Mouse (Mus musculus) MEL (cell line): Measurements from ENCODE around the gene Ranbp3l. TPM values are rescaled to one million over a fixed set of nuclear protein-coding genes. Genes with fewer than 3 reads are reported as not detected.

ENCODE experiments used
- DNase-seq: peaks from one replicate; pipeline ENCODE4 v3.0.0; 2011; ENCODE audit warnings: low read depth, low spot score
- H3K27ac ChIP-seq: 2 replicates; pipeline ENCODE4 v1.5.1; 2012; ENCODE audit warnings: low read depth, mild to moderate bottlenecking, control low read depth, low read length, moderate library complexity; ENCODE audit not compliant: control insufficient read depth
- H3K27me3 ChIP-seq, 2 experiments: fragments of 150-350 bp in 1 of 2; sonication (generic) in 1 of 2; 2 replicates each; pipeline ENCODE4 v1.6.1; 2012; ENCODE audit warnings: low read length in 2 of 2, mild to moderate bottlenecking in 2 of 2, improper control_type of control experiment in 1 of 2, moderate library complexity in 1 of 2; ENCODE audit not compliant: insufficient read depth in 2 of 2, control insufficient read depth in 1 of 2
- H3K36me3 ChIP-seq, 2 experiments: 2 replicates each; pipeline ENCODE4 v1.6.1; 2012 to 2014; ENCODE audit warnings: low read length in 2 of 2, improper control_type of control experiment in 1 of 2, inconsistent platforms in 1 of 2, mild to moderate bottlenecking in 1 of 2; ENCODE audit not compliant: insufficient read depth in 2 of 2, control insufficient read depth in 1 of 2
- H3K4me1 ChIP-seq, 2 experiments: fragments of 150-350 bp in 1 of 2; sonication (generic) in 1 of 2; 2 replicates each; pipeline ENCODE4 v1.6.1; 2012; ENCODE audit warnings: low read length in 2 of 2, improper control_type of control experiment in 1 of 2, mild to moderate bottlenecking in 1 of 2; ENCODE audit not compliant: insufficient read depth in 2 of 2, control insufficient read depth in 1 of 2
- H3K4me3 ChIP-seq, 2 experiments: fragments of 150-350 bp in 1 of 2; sonication (generic) in 1 of 2; 2 replicates each; pipeline ENCODE4 v1.5.1; 2012; ENCODE audit warnings: low read depth in 2 of 2, low read length in 2 of 2, mild to moderate bottlenecking in 2 of 2, moderate library complexity in 2 of 2, control low read depth in 1 of 2, improper control_type of control experiment in 1 of 2; ENCODE audit not compliant: control insufficient read depth in 1 of 2, insufficient read depth in 1 of 2
- H3K79me2 ChIP-seq: 2 replicates; pipeline ENCODE4 v1.6.1; 2012; ENCODE audit warnings: mild to moderate bottlenecking, low read length, moderate library complexity; ENCODE audit not compliant: control insufficient read depth, poor library complexity, insufficient read depth
- H3K9ac ChIP-seq: 2 replicates; pipeline ENCODE4 v1.6.1; 2012; ENCODE audit warnings: low read depth, mild to moderate bottlenecking, control low read depth, low read length, moderate library complexity; ENCODE audit not compliant: control insufficient read depth, poor library complexity, severe bottlenecking
- H3K9me3 ChIP-seq: fragments of 150-350 bp; sonication (generic); replicated peaks from 2 replicates; pipeline ENCODE4 v1.6.1; 2012; ENCODE audit warnings: mild to moderate bottlenecking, low read length, improper control_type of control experiment, moderate library complexity; ENCODE audit not compliant: insufficient read depth
- BHLHE40 ChIP-seq: IDR thresholded peaks from 2 replicates; pipeline ENCODE4 v1.6.1; 2012; ENCODE audit warnings: low read depth, mild to moderate bottlenecking, inconsistent platforms, low read length, improper control_type of control experiment, borderline replicate concordance
- CHD1 ChIP-seq: IDR thresholded peaks from 2 replicates; pipeline ENCODE4 v1.6.1; 2012; ENCODE audit warnings: low read depth, mild to moderate bottlenecking, inconsistent platforms, low read length, improper control_type of control experiment
- CHD2 ChIP-seq: IDR thresholded peaks from 2 replicates; pipeline ENCODE4 v1.6.1; 2011; ENCODE audit warnings: low read length, improper control_type of control experiment
- CTCF ChIP-seq, 3 experiments: IDR thresholded peaks in 2 of 3; conservative IDR thresholded peaks in 1 of 3; 2 replicates each; pipeline ENCODE4 v1.5.1; 2011 to 2012; ENCODE audit warnings: low read length in 3 of 3, low read depth in 2 of 3, mild to moderate bottlenecking in 2 of 3, improper control_type of control experiment in 1 of 3, inconsistent platforms in 1 of 3, mixed read lengths in 1 of 3, moderate library complexity in 1 of 3; ENCODE audit not compliant: control insufficient read depth in 1 of 3, insufficient read depth in 1 of 3, poor library complexity in 1 of 3, severe bottlenecking in 1 of 3
- E2F4 ChIP-seq: IDR thresholded peaks from 2 replicates; pipeline ENCODE4 v1.6.1; 2011; ENCODE audit warnings: low read depth, low read length, improper control_type of control experiment, borderline replicate concordance
- ELF1 ChIP-seq: IDR thresholded peaks from 2 replicates; pipeline ENCODE4 v1.6.1; 2014; ENCODE audit warnings: low read depth, mild to moderate bottlenecking, inconsistent platforms, low read length, improper control_type of control experiment, moderate library complexity
- GABPA ChIP-seq: IDR thresholded peaks from 2 replicates; pipeline ENCODE4 v1.6.1; 2012; ENCODE audit warnings: low read depth, mild to moderate bottlenecking, inconsistent platforms, low read length, improper control_type of control experiment, moderate library complexity
- GATA1 ChIP-seq: IDR thresholded peaks from 2 replicates; pipeline ENCODE4 v1.6.1; 2011; ENCODE audit warnings: low read depth, low read length, improper control_type of control experiment
- KAT2A ChIP-seq: conservative IDR thresholded peaks from 2 replicates; pipeline ENCODE4 v1.6.1; 2012; ENCODE audit warnings: low read depth, low read length, improper control_type of control experiment, inconsistent platforms
- MAFK ChIP-seq: IDR thresholded peaks from 2 replicates; pipeline ENCODE4 v1.6.1; 2011; ENCODE audit warnings: low read depth, mild to moderate bottlenecking, low read length, improper control_type of control experiment, borderline replicate concordance
- MAX ChIP-seq: IDR thresholded peaks from 2 replicates; pipeline ENCODE4 v1.6.1; 2011; ENCODE audit warnings: low read length, improper control_type of control experiment
- MAZ ChIP-seq: IDR thresholded peaks from 2 replicates; pipeline ENCODE4 v1.6.1; 2012; ENCODE audit warnings: low read depth, mild to moderate bottlenecking, inconsistent platforms, low read length, improper control_type of control experiment
- MYB ChIP-seq: IDR thresholded peaks from 2 replicates; pipeline ENCODE4 v1.6.1; 2011; ENCODE audit warnings: mild to moderate bottlenecking, low read depth, low read length, improper control_type of control experiment
- MYC ChIP-seq: IDR thresholded peaks from 2 replicates; pipeline ENCODE4 v1.6.1; 2011; ENCODE audit warnings: low read depth, mild to moderate bottlenecking, low read length, improper control_type of control experiment, moderate library complexity
- NELFE ChIP-seq: IDR thresholded peaks from 2 replicates; pipeline ENCODE4 v1.6.1; 2011; ENCODE audit warnings: low read depth, low read length, improper control_type of control experiment
- NRF1 ChIP-seq: IDR thresholded peaks from 2 replicates; pipeline ENCODE4 v1.6.1; 2014; ENCODE audit warnings: low read depth, mild to moderate bottlenecking, inconsistent platforms, low read length, improper control_type of control experiment, moderate library complexity; ENCODE audit not compliant: poor library complexity, insufficient read depth, severe bottlenecking
- POLR2A ChIP-seq, 2 experiments: IDR thresholded peaks; 2 replicates each; pipeline ENCODE4 v1.6.1; 2011 to 2012; ENCODE audit warnings: low read length in 2 of 2, mild to moderate bottlenecking in 2 of 2, control low read depth in 1 of 2, improper control_type of control experiment in 1 of 2, low read depth in 1 of 2, moderate library complexity in 1 of 2; ENCODE audit not compliant: control insufficient read depth in 1 of 2, insufficient read depth in 1 of 2, poor library complexity in 1 of 2
- POLR2AphosphoS2 ChIP-seq: IDR thresholded peaks from 2 replicates; pipeline ENCODE4 v1.6.1; 2011; ENCODE audit warnings: low read length, improper control_type of control experiment
- POLR2AphosphoS5 ChIP-seq: IDR thresholded peaks from 2 replicates; pipeline ENCODE4 v1.6.1; 2012; ENCODE audit warnings: low read depth, borderline replicate concordance, mild to moderate bottlenecking, inconsistent platforms, low read length, moderate library complexity, mixed read lengths
- RAD21 ChIP-seq: IDR thresholded peaks from 2 replicates; pipeline ENCODE4 v1.6.1; 2011; ENCODE audit warnings: mild to moderate bottlenecking, low read depth, low read length, improper control_type of control experiment
- SIN3A ChIP-seq: IDR thresholded peaks from 2 replicates; pipeline ENCODE4 v1.6.1; 2012; ENCODE audit warnings: low read length, improper control_type of control experiment, inconsistent platforms
- SMC3 ChIP-seq: IDR thresholded peaks from 2 replicates; pipeline ENCODE4 v1.6.1; 2011; ENCODE audit warnings: low read depth, low read length, improper control_type of control experiment
- TBP ChIP-seq: IDR thresholded peaks from 2 replicates; pipeline ENCODE4 v1.8.0; 2011; ENCODE audit warnings: low read depth, low read length, improper control_type of control experiment
- UBTF ChIP-seq: IDR thresholded peaks from 2 replicates; pipeline ENCODE4 v1.6.1; 2012; ENCODE audit warnings: low read depth, mild to moderate bottlenecking, inconsistent platforms, low read length, improper control_type of control experiment, moderate library complexity, borderline replicate concordance; ENCODE audit not compliant: insufficient read depth
- ZC3H11A ChIP-seq: IDR thresholded peaks from 2 replicates; pipeline ENCODE4 v1.6.1; 2012; ENCODE audit warnings: low read depth, mild to moderate bottlenecking, inconsistent platforms, low read length, improper control_type of control experiment
- ZKSCAN1 ChIP-seq: IDR thresholded peaks from 2 replicates; pipeline ENCODE4 v1.6.1; 2012; ENCODE audit warnings: low read depth, mild to moderate bottlenecking, inconsistent platforms, low read length, improper control_type of control experiment, moderate library complexity
- ZMIZ1 ChIP-seq: IDR thresholded peaks from 2 replicates; pipeline ENCODE4 v1.6.1; 2012; ENCODE audit warnings: low read depth, mild to moderate bottlenecking, inconsistent platforms, low read length, improper control_type of control experiment, moderate library complexity
- ZNF384 ChIP-seq: IDR thresholded peaks from 2 replicates; pipeline ENCODE4 v1.6.1; 2012; ENCODE audit warnings: low read depth, mild to moderate bottlenecking, inconsistent platforms, low read length, improper control_type of control experiment
- polyA plus RNA-seq, 2 experiments: library from polyadenylated mRNA; stranded (reverse) in 1 of 2; unstranded in 1 of 2; fragments of >175 nt in 1 of 2; fragments of >200 nt in 1 of 2; gene quantifications; 2 replicates each; pipeline versions ENCODE4 v1.2.1 to v1.2.4; 2012; ENCODE audit warnings: low replicate concordance in 2 of 2, low read depth in 1 of 2; ENCODE audit not compliant: insufficient read length in 2 of 2, insufficient read depth in 1 of 2, missing spikeins in 1 of 2
- total RNA-seq: library from RNA; depleted of rRNA; stranded (reverse); fragments of 300-350 nt; gene quantifications from 2 replicates; pipeline ENCODE4 v1.2.3, GENCODE M21; 2012

The Ranbp3l gene
- total and polyA plus RNA-seq, 3 experiments: 0.06 TPM; not detected in 2

DNA sequence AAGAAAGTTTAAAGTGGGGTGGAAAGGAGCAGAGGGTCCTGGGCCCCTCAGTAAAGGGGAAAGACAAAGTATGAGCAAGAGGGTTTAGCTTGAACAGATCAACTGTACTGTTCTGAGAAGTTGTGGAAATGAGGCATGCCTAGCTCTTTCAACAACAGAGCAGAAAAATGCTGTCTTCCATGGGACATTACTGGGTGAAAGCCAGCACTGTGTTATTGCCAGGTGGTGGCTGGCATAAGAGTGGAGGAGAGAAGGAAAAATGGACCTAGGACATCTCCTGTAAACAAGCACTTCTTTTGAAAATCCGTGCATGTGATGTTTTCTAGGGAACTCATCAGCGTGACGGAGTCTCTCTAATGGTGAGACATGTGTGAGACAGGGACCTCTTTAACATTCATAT is 30.8 kb upstream of the Ranbp3l start:
- H3K27ac ChIP-seq: no peak overlapping the region
- H3K27me3 ChIP-seq: peaks cover 0 to 3% of the 10 kb centered on the region in 2 experiments; a peak in 1 of 4 replicates
- DNase-seq: no peak
- H3K36me3 ChIP-seq: no peaks in the 10 kb centered on the region
- no peak overlapping the region for H3K4me3 ChIP-seq
- H3K9me3 ChIP-seq: no peaks in the 10 kb centered on the region
- TF ChIP-seq TBP (no peak), KAT2A (no peak), CHD1 (no peak), UBTF (no peak), GATA1 (no peak), SMC3 (no peak), NELFE (no peak), MAZ (no peak), E2F4 (no peak), MYC (no peak), GABPA (no peak)
- H3K9ac ChIP-seq: no peak overlapping the region
- H3K4me1 ChIP-seq: no peaks in the 10 kb centered on the region
- no peaks in the 10 kb centered on the region for H3K79me2 ChIP-seq

DNA sequence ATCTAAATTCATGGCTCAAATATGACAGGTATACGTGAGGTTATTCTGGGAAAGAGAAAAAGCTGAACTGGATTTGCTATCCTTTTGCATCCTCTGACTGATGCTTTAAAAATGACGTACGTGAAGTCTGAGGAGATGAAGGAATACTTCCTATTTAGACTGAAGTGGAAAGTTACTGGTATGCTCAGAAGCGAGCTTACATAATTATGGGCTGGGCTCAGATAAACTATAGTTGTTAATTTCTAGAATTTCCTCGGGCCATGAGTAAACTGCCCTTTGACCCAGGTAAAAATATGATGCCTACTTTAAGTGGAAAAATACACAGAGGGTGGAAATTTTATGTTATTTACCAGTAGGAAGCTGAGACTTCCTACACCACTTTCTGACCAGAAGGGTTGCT is 26.9 kb upstream of the Ranbp3l start:
- Histone ChIP-seq H3K27me3 (peaks cover 0 to 3% of the 10 kb centered on the region in 2 experiments; a peak in 1 of 4 replicates), H3K27ac (no peak overlapping the region)

DNA sequence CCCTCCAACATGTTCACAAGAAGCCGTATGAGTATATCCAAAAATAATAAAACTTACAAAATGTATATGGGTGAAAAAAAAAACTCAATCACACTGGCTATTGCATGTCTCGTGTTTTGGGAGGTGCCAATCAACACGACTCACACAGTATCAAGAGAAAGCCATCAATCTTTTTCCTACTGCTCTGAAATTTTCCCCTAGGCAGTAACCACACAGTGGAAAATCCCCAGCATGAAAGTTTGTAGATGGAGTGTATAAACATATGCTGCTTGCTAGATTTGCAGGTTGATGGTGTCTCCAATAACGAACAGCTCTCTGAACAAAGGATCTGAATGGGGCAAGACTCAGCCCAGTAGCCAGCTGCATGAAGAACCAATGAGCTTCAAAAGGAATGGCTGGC is 16.9 kb upstream of the Ranbp3l start:
- peaks cover 0 to 3% of the 10 kb centered on the region in 2 experiments; a peak in 2 of 4 replicates for H3K27me3 ChIP-seq
- H3K9ac ChIP-seq: no peak overlapping the region
- no peaks in the 10 kb centered on the region for H3K79me2 ChIP-seq
- no peak overlapping the region for H3K27ac ChIP-seq
- no peaks in the 10 kb centered on the region for H3K36me3 ChIP-seq
- H3K9me3 ChIP-seq: no peaks in the 10 kb centered on the region
- no peak for DNase-seq
- no peak overlapping the region for H3K4me3 ChIP-seq
- TF ChIP-seq POLR2A (IDR thresholded peaks at IDR 0.05; ENCODE audit: control insufficient read depth in 1 of 2, insufficient read depth in 1 of 2, low read depth in 1 of 2, low read length in 2 of 2, poor library complexity in 1 of 2): no peak
- TF ChIP-seq MYC: no peak
- no peak for TF ChIP-seq RAD21
- TF ChIP-seq MAFK: no peak
- TF ChIP-seq NRF1: no peak
- no peak for TF ChIP-seq POLR2AphosphoS2
- no peak for TF ChIP-seq GABPA
- no peak for TF ChIP-seq CHD2
- TF ChIP-seq MAZ: no peak
- TF ChIP-seq KAT2A: no peak
- TF ChIP-seq ZC3H11A: no peak
- no peak for TF ChIP-seq MYB
- TF ChIP-seq GATA1: no peak
- no peak for TF ChIP-seq SIN3A
- no peak for TF ChIP-seq ELF1
- no peak for TF ChIP-seq ZMIZ1
- no peak for TF ChIP-seq POLR2AphosphoS5
- H3K4me1 ChIP-seq: no peaks in the 10 kb centered on the region

More for the DNA sequence above, 26.9 kb upstream of the Ranbp3l start:
- H3K36me3 ChIP-seq: no peaks in the 10 kb centered on the region
- no peak overlapping the region for H3K4me3 ChIP-seq
- no peaks in the 10 kb centered on the region for H3K9me3 ChIP-seq
- no peak overlapping the region for H3K9ac ChIP-seq
- TF ChIP-seq CTCF (IDR thresholded peaks at IDR 0.05 in 2 of 3, conservative IDR thresholded peaks at IDR 0.05 in 1 of 3; ENCODE audit: control insufficient read depth in 1 of 3, insufficient read depth in 1 of 3, low read depth in 2 of 3, low read length in 3 of 3, poor library complexity in 1 of 3, severe bottlenecking in 1 of 3) (no peak), MAX (no peak), NELFE (no peak), MAZ (no peak), E2F4 (no peak), ZNF384 (no peak), ZKSCAN1 (no peak), SMC3 (no peak), CHD2 (no peak), MYC (no peak), ZMIZ1 (no peak), BHLHE40 (no peak), POLR2A (IDR thresholded peaks at IDR 0.05; ENCODE audit: control insufficient read depth in 1 of 2, insufficient read depth in 1 of 2, low read depth in 1 of 2, low read length in 2 of 2, poor library complexity in 1 of 2) (no peak)
- TF ChIP-seq, all 39 proteins: peak for 0
- H3K4me1 ChIP-seq: no peaks in the 10 kb centered on the region
- no peak for DNase-seq
- H3K79me2 ChIP-seq: no peaks in the 10 kb centered on the region
